Mouse (Mus musculus) forebrain, embryonic 15.5 days (tissue): ENCODE measurements around the gene 9630041A04Rik. TPM values are rescaled to one million over a fixed set of nuclear protein-coding genes. Genes with fewer than 3 reads are reported as not detected.

ENCODE experiments used
- ATAC-seq: fragments of 200-750 bp; cut with Nextera tagmentation; replicated peaks from 2 replicates; pipeline ENCODE4 v1.8.0; 2017; ENCODE audit warnings: mild to moderate bottlenecking, moderate TSS enrichment, moderate library complexity
- H3K27ac ChIP-seq: fragments of 300-500 bp; sonication (generic); replicated peaks from 2 replicates; pipeline ENCODE4 v1.5.1; 2015; ENCODE audit warnings: mild to moderate bottlenecking, inconsistent platforms
- H3K27me3 ChIP-seq: fragments of 300-500 bp; sonication (generic); 2 replicates; pipeline ENCODE4 v1.6.1; 2015; ENCODE audit warnings: inconsistent platforms
- H3K36me3 ChIP-seq: fragments of 300-500 bp; sonication (generic); 2 replicates; pipeline ENCODE4 v1.6.1; 2015; ENCODE audit warnings: mild to moderate bottlenecking, inconsistent platforms
- H3K4me1 ChIP-seq: fragments of 300-500 bp; sonication (generic); 2 replicates; pipeline ENCODE4 v1.6.1; 2015; ENCODE audit warnings: inconsistent platforms
- H3K4me2 ChIP-seq: fragments of 300-500 bp; sonication (generic); replicated peaks from 2 replicates; pipeline ENCODE4 v1.6.1; 2015; ENCODE audit warnings: mild to moderate bottlenecking, inconsistent platforms
- H3K4me3 ChIP-seq: fragments of 300-500 bp; sonication (generic); 2 replicates; pipeline ENCODE4 v1.5.1; 2015; ENCODE audit warnings: mild to moderate bottlenecking, inconsistent platforms
- H3K9ac ChIP-seq: fragments of 300-500 bp; sonication (generic); replicated peaks from 2 replicates; pipeline ENCODE4 v1.6.1; 2015; ENCODE audit warnings: mild to moderate bottlenecking, inconsistent platforms
- H3K9me3 ChIP-seq: fragments of 300-500 bp; sonication (generic); 2 replicates; pipeline ENCODE4 v1.6.1; 2016; ENCODE audit warnings: inconsistent platforms
- WGBS: fragments of 180-500 bp; shearing (Covaris S2); methylation state at CpG from one replicate; pipeline ENCODE4 v1.1.7; 2015; ENCODE audit warnings: mixed read lengths; 5-methylcytosine and 5-hydroxymethylcytosine counted together
- polyA plus RNA-seq: library from polyadenylated mRNA; unstranded; fragments of >200 nt; fragmentation: Nextera tagmentation; extraction: Ambion mirVana; gene quantifications from 2 replicates; pipeline ENCODE4 v1.2.1, GENCODE M21; 2015

9630041A04Rik gene
- polyA plus RNA-seq, 1 experiment from 2014 or later = 0.60 TPM

DNA sequence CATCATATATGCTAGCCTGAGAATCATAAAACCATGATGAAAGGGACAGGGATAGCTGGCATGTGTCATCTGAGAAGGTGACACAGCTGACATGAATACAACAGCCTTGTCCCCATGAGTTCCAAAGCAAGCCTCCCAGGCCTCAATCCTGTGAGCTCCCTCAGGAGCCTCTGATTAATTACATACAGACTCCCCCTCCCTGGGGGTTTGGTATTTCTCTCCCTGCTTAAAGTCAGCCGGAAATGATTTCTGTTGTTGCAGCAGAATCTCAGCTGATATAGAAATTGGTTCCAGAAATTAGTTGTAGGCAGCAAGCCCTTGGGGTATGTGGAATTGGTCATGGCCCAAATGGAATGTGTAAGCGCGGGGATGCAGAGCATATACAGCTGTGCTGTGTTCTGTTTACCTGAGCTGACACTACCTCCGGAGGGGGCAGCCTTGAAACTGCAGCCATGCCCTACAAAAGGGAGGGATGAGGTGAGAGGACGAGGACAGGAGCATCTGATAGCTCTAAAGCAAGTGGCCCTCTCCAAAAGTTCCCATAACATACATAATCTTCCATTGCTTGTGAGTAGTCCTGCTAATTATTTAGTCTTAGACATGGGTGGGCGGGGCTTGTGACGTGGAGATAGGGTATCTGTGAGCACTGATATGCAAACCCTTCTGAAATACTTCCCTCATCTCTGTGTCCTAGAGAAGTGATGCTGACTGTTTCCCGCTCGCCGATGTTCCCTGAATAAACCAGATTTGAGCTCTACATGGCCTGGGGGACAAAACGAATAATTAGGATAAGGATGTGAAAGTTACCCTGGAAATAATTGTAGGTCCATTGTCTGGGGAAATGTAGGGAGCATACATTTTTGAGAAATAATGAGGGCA, 15.7 kb downstream of the 9630041A04Rik start:
- ATAC-seq = no peak
- Histone ChIP-seq H3K9me3 (no peaks in the 10 kb centered on the region), H3K27ac (no peak overlapping the region), H3K4me2 (no peak overlapping the region), H3K4me3 (no peak overlapping the region), H3K36me3 (no peaks in the 10 kb centered on the region), H3K9ac (no peak overlapping the region), H3K4me1 (no peaks in the 10 kb centered on the region), H3K27me3 (no peaks in the 10 kb centered on the region)
- 81% methylated on average over 11 of the region's 11 CpGs for WGBS

DNA sequence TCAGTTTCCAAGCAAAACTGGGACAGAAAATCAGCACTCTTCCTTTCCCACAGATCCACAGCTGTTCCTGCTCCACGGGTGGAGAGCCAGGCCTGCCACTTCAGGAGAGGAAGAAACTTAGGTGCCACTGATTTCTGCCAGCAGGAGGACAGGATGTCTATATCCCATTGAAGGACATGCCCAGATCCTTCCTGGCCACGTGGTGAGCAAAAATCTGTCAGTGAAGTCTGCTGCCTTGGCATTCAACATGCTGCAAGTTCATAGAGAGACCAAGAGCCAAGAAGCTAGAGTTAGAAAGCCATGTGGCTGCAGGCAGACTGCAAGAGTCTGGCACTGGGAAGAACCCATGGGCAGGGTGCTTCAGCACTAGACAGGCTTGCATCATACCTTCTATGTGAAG, 21.7 kb downstream of the 9630041A04Rik start:
- ATAC-seq = no peak
- no peak overlapping the region for H3K9ac ChIP-seq

DNA sequence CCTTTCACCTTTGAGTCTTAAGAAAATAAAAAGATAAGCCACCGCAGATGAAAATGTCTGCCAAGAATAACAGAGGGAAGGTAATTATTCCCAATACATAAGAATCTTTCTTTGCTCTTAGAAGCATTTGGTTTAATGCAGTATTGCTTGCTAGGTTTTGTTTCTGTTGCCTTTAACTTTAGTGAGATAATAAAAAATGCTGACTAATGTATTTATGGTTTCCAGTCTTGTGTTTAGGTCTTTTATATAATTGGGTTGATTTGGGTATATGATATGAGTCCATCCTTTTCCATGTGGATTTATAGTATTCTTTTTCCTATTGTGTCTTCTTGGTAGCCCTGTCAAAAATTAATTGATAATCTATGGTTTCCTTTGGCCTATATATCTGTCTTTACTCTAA, 36.2 kb downstream of the 9630041A04Rik start:
- Histone ChIP-seq H3K4me3 (no peak overlapping the region), H3K27me3 (no peaks in the 10 kb centered on the region), H3K4me1 (no peaks in the 10 kb centered on the region), H3K27ac (no peak overlapping the region), H3K4me2 (no peak overlapping the region), H3K36me3 (no peaks in the 10 kb centered on the region), H3K9me3 (no peaks in the 10 kb centered on the region), H3K9ac (no peak overlapping the region)
- WGBS = 96% methylated on average over 1 of the region's 1 CpGs
- no peak for ATAC-seq

More for the DNA sequence above, 21.7 kb downstream of the 9630041A04Rik start:
- no peaks in the 10 kb centered on the region for H3K4me1 ChIP-seq
- no peaks in the 10 kb centered on the region for H3K9me3 ChIP-seq
- no peaks in the 10 kb centered on the region for H3K27me3 ChIP-seq
- no peak overlapping the region for H3K4me2 ChIP-seq
- H3K36me3 ChIP-seq = no peaks in the 10 kb centered on the region
- H3K4me3 ChIP-seq = no peak overlapping the region
- no peak overlapping the region for H3K27ac ChIP-seq
- 55% methylated on average over 2 of the region's 2 CpGs for WGBS

DNA sequence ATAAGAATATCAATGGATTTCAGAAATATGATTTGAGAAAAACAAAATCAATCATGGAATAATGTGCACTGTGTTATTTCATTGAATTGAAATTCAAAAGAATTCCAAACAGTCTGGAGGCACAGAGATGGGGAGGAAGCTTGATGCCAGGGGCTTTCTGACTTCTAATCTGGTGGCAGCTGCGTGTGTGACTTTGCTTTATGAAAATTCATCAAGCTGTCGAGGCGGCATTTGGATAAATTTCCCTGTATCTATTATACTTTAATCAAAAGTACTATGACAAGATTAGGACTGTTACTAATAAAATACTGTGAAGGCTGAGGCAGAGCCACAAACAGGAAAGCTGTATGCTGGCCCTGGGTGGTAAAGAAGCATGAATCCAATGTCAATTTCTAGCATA, 41.8 kb downstream of the 9630041A04Rik start:
- H3K9me3 ChIP-seq = no peaks in the 10 kb centered on the region
- peaks cover 8% of the 10 kb centered on the region for H3K4me1 ChIP-seq
- H3K27ac ChIP-seq = no peak overlapping the region
- WGBS = 42% methylated on average over 3 of the region's 3 CpGs
- H3K27me3 ChIP-seq = no peaks in the 10 kb centered on the region
- H3K4me2 ChIP-seq = no peak overlapping the region
- no peak overlapping the region for H3K4me3 ChIP-seq
- no peak for ATAC-seq
- no peak overlapping the region for H3K9ac ChIP-seq
- H3K36me3 ChIP-seq = no peaks in the 10 kb centered on the region

DNA sequence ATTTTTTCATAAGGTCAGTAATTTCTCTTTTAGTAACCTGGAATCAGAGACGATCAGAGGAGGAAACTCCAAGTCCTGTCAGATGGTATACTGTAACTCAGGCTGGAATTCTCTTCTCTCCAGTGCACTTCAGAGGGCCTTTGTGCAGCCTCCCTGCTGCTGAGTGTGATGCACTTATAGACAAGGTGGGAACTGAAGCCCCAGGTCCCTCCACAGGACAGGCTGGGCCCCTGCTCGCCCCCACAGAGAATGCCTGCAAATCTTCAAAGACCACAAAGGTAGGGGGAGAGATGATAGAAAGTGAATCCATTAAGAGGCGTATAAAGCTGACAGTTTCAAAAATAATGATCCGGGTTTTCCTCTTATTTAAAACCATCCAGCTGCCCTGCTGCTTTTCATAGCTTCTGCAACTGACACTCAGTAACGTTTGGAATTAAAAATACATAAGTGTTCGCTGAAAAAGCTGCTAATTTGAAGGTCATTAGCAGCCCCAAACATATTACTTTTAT, 46.2 kb downstream of the 9630041A04Rik start:
- no peak for ATAC-seq
- no peaks in the 10 kb centered on the region for H3K9me3 ChIP-seq
- 46% methylated on average over 6 of the region's 6 CpGs for WGBS
- peaks cover 30% of the 10 kb centered on the region for H3K4me1 ChIP-seq
- H3K27me3 ChIP-seq = no peaks in the 10 kb centered on the region
- H3K27ac ChIP-seq = no peak overlapping the region
- no peak overlapping the region for H3K4me3 ChIP-seq
- no peak overlapping the region for H3K4me2 ChIP-seq
- no peak overlapping the region for H3K9ac ChIP-seq
- H3K36me3 ChIP-seq = no peaks in the 10 kb centered on the region

DNA sequence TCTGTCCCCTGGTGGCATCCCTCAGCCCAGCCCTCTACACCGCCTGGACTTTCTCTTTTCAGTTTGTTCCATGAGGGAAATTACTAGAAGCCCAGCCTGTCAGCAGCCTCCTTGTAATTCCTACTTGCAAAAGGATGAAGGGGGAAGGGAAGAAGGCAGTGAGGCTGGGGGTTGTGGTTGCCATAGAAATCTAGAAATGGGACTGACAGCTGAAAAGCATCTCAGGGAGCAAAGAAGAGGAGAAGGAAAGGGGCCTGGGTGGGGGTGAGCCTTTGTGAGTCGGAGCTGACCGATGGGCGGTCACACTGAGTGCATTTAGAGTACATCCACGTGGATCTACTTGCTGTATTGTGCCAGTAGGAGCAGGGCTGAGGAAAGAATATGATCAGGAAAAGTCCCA, 47.2 kb downstream of the 9630041A04Rik start:
- peak; percentile 65 for ATAC-seq
- WGBS = 13% methylated on average over 5 of the region's 5 CpGs
- no peak overlapping the region for H3K4me3 ChIP-seq
- no peaks in the 10 kb centered on the region for H3K9me3 ChIP-seq
- peaks cover 30% of the 10 kb centered on the region for H3K4me1 ChIP-seq
- H3K9ac ChIP-seq = no peak overlapping the region
- peak overlapping the region; percentile 49 for H3K27ac ChIP-seq
- H3K36me3 ChIP-seq = no peaks in the 10 kb centered on the region
- H3K4me2 ChIP-seq = no peak overlapping the region
- no peaks in the 10 kb centered on the region for H3K27me3 ChIP-seq

DNA sequence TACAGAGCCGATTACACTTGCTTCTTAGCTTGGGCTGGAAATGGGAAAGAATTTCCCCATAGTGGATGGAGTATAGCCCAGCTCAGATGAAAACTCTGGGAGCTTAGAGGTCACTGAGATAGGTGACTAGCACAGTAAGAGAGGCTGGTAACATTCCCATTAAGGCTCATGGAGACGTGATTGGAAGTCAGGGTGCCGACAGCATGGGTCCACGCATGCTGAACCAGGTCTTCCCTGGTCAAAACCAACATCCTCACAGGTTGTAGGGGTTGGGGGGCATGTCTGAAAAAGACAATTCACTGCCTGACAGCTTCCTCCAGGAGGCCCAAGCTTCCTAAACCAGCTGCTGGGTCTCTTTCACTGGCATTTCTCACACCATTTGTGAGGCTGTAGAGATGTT, 47.9 kb downstream of the 9630041A04Rik start:
- Histone ChIP-seq H3K36me3 (no peaks in the 10 kb centered on the region), H3K27me3 (no peaks in the 10 kb centered on the region), H3K9ac (no peak overlapping the region), H3K27ac (peak overlapping the region; percentile 49), H3K4me2 (no peak overlapping the region), H3K4me3 (no peak overlapping the region), H3K4me1 (peaks cover 30% of the 10 kb centered on the region), H3K9me3 (no peaks in the 10 kb centered on the region)
- ATAC-seq = no peak
- 68% methylated on average over 4 of the region's 4 CpGs for WGBS

DNA sequence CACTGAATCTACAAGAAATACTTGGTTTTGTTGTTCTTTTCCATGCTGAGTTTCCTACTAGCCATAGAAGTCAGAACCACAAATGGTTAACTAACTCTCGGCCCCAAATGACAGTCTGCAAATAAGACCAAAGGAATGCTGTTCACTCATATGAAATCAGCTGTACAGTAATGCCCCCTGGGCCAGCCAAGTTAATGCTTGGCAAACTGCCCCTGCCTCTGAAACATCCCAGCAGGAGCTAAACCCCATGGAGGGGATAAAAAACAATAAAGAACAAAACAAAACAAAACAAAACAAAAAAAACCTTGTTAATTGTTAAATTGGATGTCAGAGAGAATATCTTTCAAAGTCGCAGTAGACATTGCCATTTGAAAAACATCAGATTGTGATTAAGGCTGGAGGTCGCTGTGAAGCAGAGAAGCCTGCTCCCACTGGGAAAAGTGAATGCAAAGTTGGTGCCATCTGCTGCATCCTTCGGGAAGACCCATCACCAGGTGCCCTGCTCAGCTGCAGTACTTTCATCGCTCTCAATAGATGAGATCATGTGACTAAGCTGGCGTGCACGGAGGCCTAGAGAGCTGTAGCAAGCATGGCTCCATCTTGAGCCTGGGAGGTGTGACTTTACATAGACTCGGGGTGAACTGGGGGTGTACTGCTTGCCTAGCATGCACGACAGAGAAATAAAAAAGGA, 49.7 kb downstream of the 9630041A04Rik start:
- no peak overlapping the region for H3K9ac ChIP-seq
- H3K4me3 ChIP-seq = no peak overlapping the region
- peaks cover 30% of the 10 kb centered on the region for H3K4me1 ChIP-seq
- 22% methylated on average over 9 of the region's 9 CpGs for WGBS
- H3K27ac ChIP-seq = no peak overlapping the region
- H3K36me3 ChIP-seq = no peaks in the 10 kb centered on the region
- ATAC-seq = peak; percentile 42; the same call in 1 of the 2 replicates
- no peaks in the 10 kb centered on the region for H3K27me3 ChIP-seq
- H3K9me3 ChIP-seq = no peaks in the 10 kb centered on the region
- H3K4me2 ChIP-seq = no peak overlapping the region

DNA sequence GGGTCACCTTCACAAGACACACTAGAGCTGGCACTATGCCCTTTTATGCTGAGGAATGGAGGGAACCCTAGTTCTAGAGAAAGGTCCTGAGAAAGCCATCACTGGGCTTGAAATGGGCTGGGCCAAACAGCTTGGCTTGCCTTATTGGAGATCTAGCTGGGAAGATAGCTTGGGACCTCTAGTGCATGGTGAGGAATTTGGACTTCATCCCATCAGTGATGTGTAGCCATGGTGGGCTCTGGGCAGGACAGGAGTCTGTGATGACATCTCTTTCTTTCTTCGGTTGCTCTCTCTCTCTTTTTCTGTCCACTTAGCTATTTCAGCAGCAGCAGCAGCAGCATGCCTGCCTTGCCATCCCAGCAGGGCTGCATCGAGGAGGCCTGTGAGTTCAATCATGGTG, 53.4 kb downstream of the 9630041A04Rik start:
- Histone ChIP-seq H3K4me1 (peaks cover 9% of the 10 kb centered on the region), H3K9me3 (no peaks in the 10 kb centered on the region), H3K4me2 (no peak overlapping the region), H3K4me3 (no peak overlapping the region), H3K27me3 (no peaks in the 10 kb centered on the region), H3K36me3 (no peaks in the 10 kb centered on the region), H3K27ac (no peak overlapping the region), H3K9ac (no peak overlapping the region)
- ATAC-seq = no peak
- 94% methylated on average over 2 of the region's 2 CpGs for WGBS

DNA sequence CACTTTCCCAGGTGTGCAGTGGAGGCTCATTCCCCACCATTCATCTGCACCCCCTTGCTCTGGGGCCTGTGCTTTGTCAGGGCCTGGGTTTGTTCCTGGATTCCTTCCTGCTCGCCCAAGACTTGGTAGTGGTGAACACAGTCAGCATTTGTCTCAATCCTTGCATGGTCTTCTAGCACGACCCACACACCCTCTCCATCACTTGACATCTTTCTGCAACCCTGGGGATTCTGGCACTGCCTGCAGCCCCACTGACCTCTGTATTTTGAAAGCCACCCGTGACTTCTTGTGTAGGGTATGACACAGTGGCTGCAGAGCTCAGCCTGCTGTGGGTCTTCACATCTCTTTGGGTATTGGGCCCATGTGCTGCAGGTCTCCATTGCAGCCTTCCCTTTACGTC, 57.1 kb downstream of the 9630041A04Rik start:
- ATAC-seq = no peak
- no peak overlapping the region for H3K4me3 ChIP-seq
- no peak overlapping the region for H3K4me2 ChIP-seq
- no peaks in the 10 kb centered on the region for H3K36me3 ChIP-seq
- no peak overlapping the region for H3K9ac ChIP-seq
- H3K4me1 ChIP-seq = no peaks in the 10 kb centered on the region
- WGBS = 88% methylated on average over 4 of the region's 4 CpGs
- no peaks in the 10 kb centered on the region for H3K9me3 ChIP-seq
- no peaks in the 10 kb centered on the region for H3K27me3 ChIP-seq
- H3K27ac ChIP-seq = no peak overlapping the region

DNA sequence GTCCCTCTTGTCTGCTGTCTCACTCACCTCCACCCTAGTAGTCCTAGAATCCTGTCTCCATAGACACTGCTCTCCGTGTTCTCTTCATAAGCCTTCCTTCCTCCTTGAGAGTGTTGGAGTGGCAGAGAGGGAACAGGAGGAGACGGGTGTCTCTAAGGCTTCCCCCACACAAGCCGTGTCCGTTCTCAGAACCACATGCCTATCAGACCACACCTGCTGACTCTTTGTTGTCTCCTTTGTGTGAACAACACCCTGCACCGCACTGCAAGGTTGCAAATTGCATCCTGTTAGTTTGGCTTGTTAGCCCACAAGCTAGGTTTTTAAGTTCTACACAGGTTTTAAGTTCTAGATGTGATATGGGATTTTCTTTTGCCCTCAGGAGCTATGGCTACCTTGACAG, 57.7 kb downstream of the 9630041A04Rik start:
- Histone ChIP-seq H3K27ac (no peak overlapping the region), H3K9me3 (no peaks in the 10 kb centered on the region), H3K9ac (no peak overlapping the region), H3K36me3 (no peaks in the 10 kb centered on the region), H3K27me3 (no peaks in the 10 kb centered on the region), H3K4me3 (no peak overlapping the region), H3K4me1 (no peaks in the 10 kb centered on the region), H3K4me2 (no peak overlapping the region)
- WGBS = 87% methylated on average over 5 of the region's 5 CpGs
- ATAC-seq = no peak

DNA sequence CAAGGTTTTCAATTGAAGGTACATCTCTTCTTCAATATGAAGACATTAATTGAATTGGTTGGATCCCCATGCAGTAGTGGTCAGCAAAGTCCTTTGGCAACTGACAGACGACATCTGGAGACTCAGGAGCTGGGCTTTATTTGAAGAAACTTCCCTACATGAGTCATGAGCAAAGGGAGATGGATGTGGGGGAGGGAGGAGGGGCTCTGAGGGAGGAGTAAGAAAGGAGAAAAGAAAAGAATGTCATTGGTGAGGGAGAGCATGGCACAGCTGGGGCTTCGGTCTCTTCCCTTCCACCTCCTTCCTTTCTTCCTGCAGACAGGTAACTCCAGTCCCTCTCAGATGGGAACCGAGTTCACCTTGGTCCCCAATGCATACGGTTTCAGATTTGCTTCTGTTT, 61.2 kb downstream of the 9630041A04Rik start:
- no peak overlapping the region for H3K9ac ChIP-seq
- ATAC-seq = no peak
- no peak overlapping the region for H3K27ac ChIP-seq
- no peaks in the 10 kb centered on the region for H3K36me3 ChIP-seq
- no peak overlapping the region for H3K4me2 ChIP-seq
- H3K4me1 ChIP-seq = no peaks in the 10 kb centered on the region
- H3K9me3 ChIP-seq = no peaks in the 10 kb centered on the region
- 89% methylated on average over 4 of the region's 4 CpGs for WGBS
- H3K27me3 ChIP-seq = no peaks in the 10 kb centered on the region
- no peak overlapping the region for H3K4me3 ChIP-seq
